14 mouse cellular contexts compared by ENCODE assay signal in the genomic region with DNA sequence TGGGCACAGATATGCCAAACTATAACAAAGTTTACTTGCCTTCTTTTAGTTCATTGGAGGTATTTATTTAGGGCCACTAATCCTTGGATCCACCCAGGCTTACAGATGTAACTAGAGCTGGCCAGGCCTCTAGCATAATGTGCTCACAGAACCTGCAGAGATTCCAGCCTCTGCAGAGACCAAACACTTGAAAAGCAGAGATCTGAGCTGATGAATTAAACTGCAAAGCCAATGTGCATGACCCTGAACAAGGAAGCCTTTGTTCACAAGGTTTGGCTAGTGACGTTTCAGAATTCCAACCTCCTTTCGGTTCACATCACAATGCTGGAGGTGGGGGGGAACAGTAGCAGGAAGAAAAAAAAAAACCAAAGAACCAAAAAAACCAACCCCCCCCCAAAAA. TPM values are rescaled to one million over a fixed set of nuclear protein-coding genes. Genes with fewer than 3 reads are reported as not detected.
DNase-seq lines count a peak whose midpoint lies in the region; ATAC-seq and TF ChIP-seq lines count a peak whose summit lies in the region.
"Had no signal": no experiment of that assay in that cellular context is flagged by ENCODE, and none has a peak within 500 bp of the region (broad histone marks: within the 10 kb centered on the region; RNA-seq: fewer than 3 reads in every experiment).

No protein-coding gene starts in this region.

- no peak overlapping the region for H3K9ac ChIP-seq in embryonic facial prominence, embryonic 11.5 days (replicated peaks; ENCODE audit: low read length)
- H3K9ac ChIP-seq in forebrain, embryonic 15.5 days (replicated peaks), result no peak overlapping the region
- no peak overlapping the region for H3K9ac ChIP-seq in neural tube, embryonic 13.5 days
- H3K9ac ChIP-seq in heart, adult 2 months (ENCODE audit: low read depth, low read length), result no peak overlapping the region
- H3K9ac ChIP-seq: liver, embryonic 15.5 days had no signal

- H3K27ac ChIP-seq in embryonic facial prominence, embryonic 11.5 days (replicated peaks; ENCODE audit: low read depth, low read length), result no peak overlapping the region
- H3K27ac ChIP-seq in forebrain, embryonic 15.5 days (replicated peaks), result no peak overlapping the region
- no peak overlapping the region for H3K27ac ChIP-seq in neural tube, embryonic 13.5 days (replicated peaks)
- H3K27ac ChIP-seq in heart, adult 2 months, result no peak overlapping the region
- H3K27ac ChIP-seq: left cerebral cortex, adult 2 months; liver, embryonic 15.5 days had no signal

- H3K4me3 ChIP-seq in embryonic facial prominence, embryonic 11.5 days (ENCODE audit: low read depth, low read length), result no peak overlapping the region
- H3K4me3 ChIP-seq in forebrain, embryonic 15.5 days, result no peak overlapping the region
- no peak overlapping the region for H3K4me3 ChIP-seq in neural tube, embryonic 13.5 days
- no peak overlapping the region for H3K4me3 ChIP-seq in heart, adult 2 months
- H3K4me3 ChIP-seq: left cerebral cortex, adult 2 months; liver, embryonic 15.5 days had no signal

- H3K9me3 ChIP-seq in embryonic facial prominence, embryonic 11.5 days (replicated peaks; ENCODE audit: control insufficient read depth, low read length), result no peaks in the 10 kb centered on the region
- no peaks in the 10 kb centered on the region for H3K9me3 ChIP-seq in forebrain, embryonic 15.5 days
- no peaks in the 10 kb centered on the region for H3K9me3 ChIP-seq in neural tube, embryonic 13.5 days
- H3K9me3 ChIP-seq: liver, embryonic 15.5 days had no signal

- TF ChIP-seq EP300 in heart, adult 2 months (IDR thresholded peaks at IDR 0.05; ENCODE audit: insufficient read depth, low read depth, low read length), result no peak

- intact Hi-C loops in heart, adult 2 months (cut with DNase I), result no loop called here

- H3K4me2 ChIP-seq in embryonic facial prominence, embryonic 11.5 days (ENCODE audit: low read depth, low read length), result no peak overlapping the region
- H3K4me2 ChIP-seq in forebrain, embryonic 15.5 days (replicated peaks), result no peak overlapping the region
- no peak overlapping the region for H3K4me2 ChIP-seq in neural tube, embryonic 13.5 days
- H3K4me2 ChIP-seq: liver, embryonic 15.5 days had no signal

- DNase-seq in lung, postnatal 25 days (ENCODE audit: low spot score), result peak; percentile 3
- DNase-seq in lung, postnatal 14 days, result no peak
- DNase-seq in embryonic facial prominence, embryonic 11.5 days (ENCODE audit: low spot score), result peak; percentile 47
- no peak for DNase-seq in heart, adult 2 months
- DNase-seq in frontal cortex, postnatal 14 days (ENCODE audit: low spot score in 2 of 2), result no peak
- DNase-seq: cerebellum, postnatal 10 days; heart, adult 18-20 months; kidney, postnatal 10 days; thymus, postnatal 36 days had no signal

- H3K4me1 ChIP-seq in embryonic facial prominence, embryonic 11.5 days (ENCODE audit: control insufficient read depth, insufficient read depth, low read length), result no peaks in the 10 kb centered on the region
- peaks cover 9% of the 10 kb centered on the region for H3K4me1 ChIP-seq in forebrain, embryonic 15.5 days
- H3K4me1 ChIP-seq in neural tube, embryonic 13.5 days (replicated peaks), result 0 out of 2 replicates have a peak, but pooled peaks cover 4% of the 10 kb centered on the region
- no peaks in the 10 kb centered on the region for H3K4me1 ChIP-seq in heart, adult 2 months (ENCODE audit: control insufficient read depth, insufficient read depth, low read length)
- H3K4me1 ChIP-seq: liver, embryonic 15.5 days had no signal

- TF ChIP-seq CTCF in heart, adult 2 months (IDR thresholded peaks at IDR 0.05), result no peak

- TF ChIP-seq POLR2A in heart, adult 2 months (IDR thresholded peaks at IDR 0.05; ENCODE audit: insufficient read depth, low read depth, low read length), result no peak

- 0 out of 2 replicates have a peak, but pooled peaks have one; percentile 49 for ATAC-seq in embryonic facial prominence, embryonic 11.5 days (replicated peaks; ENCODE audit: insufficient number of reproducible peaks, low FRiP score, low TSS enrichment, low read depth)
- ATAC-seq in forebrain, embryonic 15.5 days (replicated peaks), result peak; percentile 57; the same call in 1 of the 2 replicates
- peak; percentile 27; the same call in 1 of the 2 replicates for ATAC-seq in neural tube, embryonic 13.5 days (ENCODE audit: low read depth)

- H3K79me2 ChIP-seq in heart, adult 2 months (replicated peaks; ENCODE audit: control insufficient read depth, insufficient read depth, low read length), result no peaks in the 10 kb centered on the region

- no peaks in the 10 kb centered on the region for H3K36me3 ChIP-seq in embryonic facial prominence, embryonic 11.5 days (replicated peaks; ENCODE audit: control insufficient read depth, insufficient read depth, low read depth, low read length)
- H3K36me3 ChIP-seq in forebrain, embryonic 15.5 days, result no peaks in the 10 kb centered on the region
- H3K36me3 ChIP-seq in neural tube, embryonic 13.5 days, result no peaks in the 10 kb centered on the region
- H3K36me3 ChIP-seq in heart, adult 2 months (ENCODE audit: control insufficient read depth, insufficient read depth, low read length), result no peaks in the 10 kb centered on the region
- H3K36me3 ChIP-seq: liver, embryonic 15.5 days had no signal

- H3K27me3 ChIP-seq in embryonic facial prominence, embryonic 11.5 days (ENCODE audit: control insufficient read depth, insufficient read depth, low read length), result no peaks in the 10 kb centered on the region
- no peaks in the 10 kb centered on the region for H3K27me3 ChIP-seq in forebrain, embryonic 15.5 days
- no peaks in the 10 kb centered on the region for H3K27me3 ChIP-seq in neural tube, embryonic 13.5 days
- no peaks in the 10 kb centered on the region for H3K27me3 ChIP-seq in heart, adult 2 months (ENCODE audit: control insufficient read depth, insufficient read depth, low read length)
- H3K27me3 ChIP-seq: CH12.LX; liver, embryonic 15.5 days had no signal

- WGBS in embryonic facial prominence, embryonic 11.5 days, result 6% methylated on average over 2 of the region's 2 CpGs
- WGBS in forebrain, embryonic 15.5 days, result 0% methylated on average over 2 of the region's 2 CpGs
- WGBS in neural tube, embryonic 13.5 days, result 8% methylated on average over 2 of the region's 2 CpGs
- WGBS in heart, adult 2 months, result 53% methylated on average over 2 of the region's 2 CpGs

RNA-seq across cellular contexts. Expression of a gene that starts 28.0 kb away (rescaled TPM):
- polyA plus RNA-seq in embryonic facial prominence, embryonic 11.5 days (2014; fragmentation: Nextera tagmentation; extraction: Ambion mirVana), result 13.8 and 16.5 TPM in 2 replicates
- polyA plus RNA-seq in forebrain, embryonic 15.5 days (2015; fragmentation: Nextera tagmentation; extraction: Ambion mirVana), result 6.1 and 6.4 TPM in 2 replicates
- 10.2 and 10.7 TPM in 2 replicates for polyA plus RNA-seq in neural tube, embryonic 13.5 days (2015; fragmentation: Nextera tagmentation; extraction: Ambion mirVana)
- total RNA-seq in heart, adult 2 months (2021), result under 1 TPM in 1 of 2 experiments, not detected in 1; 0.07 TPM
- 0.14 TPM in 1 of 2 replicates, not detected in the other for polyA plus RNA-seq in heart, adult 2 months (2012; rRNA removed)

RNA-seq across cellular contexts. Expression of a gene that starts 58.0 kb away (rescaled TPM):
- polyA plus RNA-seq in embryonic facial prominence, embryonic 11.5 days (2014; fragmentation: Nextera tagmentation; extraction: Ambion mirVana), result 3.8 and 3.9 TPM in 2 replicates
- 6.6 TPM in 2 replicates for polyA plus RNA-seq in forebrain, embryonic 15.5 days (2015; fragmentation: Nextera tagmentation; extraction: Ambion mirVana)
- polyA plus RNA-seq in neural tube, embryonic 13.5 days (2015; fragmentation: Nextera tagmentation; extraction: Ambion mirVana), result 5.6 and 5.9 TPM in 2 replicates
- 10 to 100 TPM; 10.9 to 11.8 TPM for total RNA-seq in heart, adult 2 months (2021)
- 3.3 and 3.9 TPM in 2 replicates for polyA plus RNA-seq in heart, adult 2 months (2012; rRNA removed)

Comparison
In these comparisons a context has a peak if more than half of its experiments do, and no peak if none do; other contexts are left out.
1. DNase-seq: peak in lung, postnatal 25 days (single experiment) and embryonic facial prominence, embryonic 11.5 days (single experiment); none in lung, postnatal 14 days (single experiment), heart, adult 2 months (0 of 2) and frontal cortex, postnatal 14 days (0 of 2).
2. Peak in every context shown above with its lines, with median percentiles within 50 percentile points of each other: ATAC-seq.